Mouse (Mus musculus) urinary bladder, postnatal 36 days (tissue): ENCODE data around the gene Adra1d.

ENCODE experiments used
- DNase-seq, 2 experiments: peaks; one replicate each; pipeline ENCODE4 v3.0.0; 2022; ENCODE audit warnings: low spot score in 2 of 2, mixed read lengths in 1 of 2

Gene Adra1d

DNA sequence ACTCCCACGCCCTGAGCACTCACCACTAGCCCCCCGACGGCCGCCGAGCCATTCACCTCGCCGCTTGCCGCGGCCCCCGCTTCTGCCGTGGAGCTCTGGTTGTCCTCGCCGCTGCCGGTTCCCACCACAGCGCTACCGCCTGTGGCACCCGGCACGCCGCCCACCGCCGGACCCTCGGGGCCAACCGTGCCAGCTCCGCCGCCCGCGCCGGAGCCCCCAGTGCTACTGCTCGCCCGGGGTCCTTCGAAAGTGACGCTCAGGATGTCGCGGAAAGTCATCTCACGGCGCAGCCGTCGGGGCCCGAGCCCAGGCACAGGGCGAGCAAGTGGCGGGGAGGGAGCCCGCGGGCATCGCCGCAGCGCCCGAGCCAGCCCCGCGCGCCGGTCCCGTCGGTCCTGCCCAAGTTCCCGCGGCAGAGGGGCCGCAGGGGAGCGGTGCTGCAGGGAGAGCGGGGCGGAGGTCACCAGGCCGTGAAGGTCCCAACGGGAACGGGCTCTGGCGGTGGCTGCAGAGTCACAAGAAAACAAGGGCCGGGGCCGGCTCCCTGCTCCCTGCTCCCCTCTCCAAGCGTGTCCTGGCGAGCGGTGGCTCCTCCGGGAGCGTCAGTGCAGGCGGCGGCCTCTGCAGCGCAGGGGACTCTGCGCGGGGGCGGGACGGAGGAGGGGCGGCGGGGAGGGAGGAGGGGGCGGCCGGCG is at the start of gene Adra1d:
Gene Adra1d (minus strand): TSS at position 393 of the 695 bp plus-strand sequence.
- peak in 1 of 2 experiments; percentile 31 for DNase-seq

DNA sequence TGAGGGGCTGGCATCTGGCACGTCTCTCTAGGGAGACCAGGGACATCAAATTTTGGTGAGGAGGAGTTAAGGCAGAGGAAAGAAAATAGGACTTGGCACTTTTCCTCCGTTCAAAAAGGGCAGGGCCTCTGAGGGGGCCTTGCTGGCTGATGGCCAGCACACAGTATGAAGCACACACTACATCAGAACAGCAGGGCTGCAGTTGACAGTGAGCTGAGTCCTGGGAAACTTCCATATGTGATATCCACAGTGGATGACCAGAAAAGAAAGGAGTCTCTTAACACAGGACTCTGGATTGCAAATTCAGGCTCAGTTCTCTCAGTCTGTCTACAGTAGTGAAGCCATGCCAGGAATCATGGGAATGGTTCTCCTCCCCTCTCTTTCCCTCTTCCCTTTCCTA is 39.8 kb upstream of the Adra1d start:
- DNase-seq = no peak

DNA sequence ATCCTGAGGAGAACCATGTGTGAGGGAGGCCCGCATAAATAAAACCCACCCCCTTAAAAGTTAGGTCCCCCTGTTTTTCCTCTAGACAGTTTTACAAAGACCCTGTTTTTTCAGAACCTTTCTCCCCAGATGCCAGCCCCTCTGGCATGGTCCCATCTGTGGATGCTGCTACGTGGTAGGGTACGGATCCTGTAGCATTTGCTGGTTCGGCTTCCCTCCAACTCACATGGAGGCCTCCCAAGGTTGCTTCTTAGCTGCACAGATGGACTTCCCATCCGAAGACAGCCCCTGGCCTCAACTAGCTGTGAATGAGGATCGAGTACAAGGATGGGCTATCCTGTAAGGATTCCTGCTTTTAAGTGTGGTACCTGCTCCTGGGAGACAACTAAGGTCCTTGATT is 32.8 kb upstream of the Adra1d start:
- DNase-seq = no peak

DNA sequence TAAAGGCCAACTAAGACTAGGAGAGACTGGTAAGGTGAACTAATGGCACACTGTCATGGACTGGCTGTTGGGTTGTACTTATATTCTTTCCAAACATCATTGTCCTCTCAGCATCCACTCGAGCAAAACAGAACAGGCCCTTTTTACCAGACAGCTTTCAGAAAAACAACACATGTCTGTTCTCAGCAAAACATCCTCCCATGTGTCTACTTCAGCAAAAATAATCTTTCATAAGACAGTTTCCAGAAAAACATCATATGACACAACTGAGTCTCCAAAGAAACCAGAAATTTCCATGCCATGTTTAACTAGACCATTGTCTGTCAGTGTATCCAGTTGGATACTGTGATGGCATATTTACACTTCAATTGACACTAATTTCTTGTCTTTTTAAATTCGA is 25.4 kb upstream of the Adra1d start:
- no peak for DNase-seq

DNA sequence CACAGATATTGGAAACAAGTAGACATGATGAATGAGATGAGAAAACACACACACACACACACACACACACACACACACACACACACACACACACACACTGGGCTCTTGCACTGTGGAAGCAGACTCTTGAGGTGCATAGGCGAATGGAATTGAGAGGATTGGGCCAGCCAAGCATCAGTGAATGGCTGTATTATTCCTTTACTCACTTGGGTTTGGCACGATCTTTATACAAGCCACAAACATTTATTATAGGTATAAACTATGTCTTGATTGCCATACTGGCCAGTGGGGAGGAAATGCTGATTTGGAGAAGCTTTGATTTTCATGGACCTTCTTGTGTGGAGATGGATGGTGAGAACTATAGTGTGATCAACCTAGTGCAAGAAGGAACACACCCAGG is 19.4 kb upstream of the Adra1d start:
- no peak for DNase-seq

DNA sequence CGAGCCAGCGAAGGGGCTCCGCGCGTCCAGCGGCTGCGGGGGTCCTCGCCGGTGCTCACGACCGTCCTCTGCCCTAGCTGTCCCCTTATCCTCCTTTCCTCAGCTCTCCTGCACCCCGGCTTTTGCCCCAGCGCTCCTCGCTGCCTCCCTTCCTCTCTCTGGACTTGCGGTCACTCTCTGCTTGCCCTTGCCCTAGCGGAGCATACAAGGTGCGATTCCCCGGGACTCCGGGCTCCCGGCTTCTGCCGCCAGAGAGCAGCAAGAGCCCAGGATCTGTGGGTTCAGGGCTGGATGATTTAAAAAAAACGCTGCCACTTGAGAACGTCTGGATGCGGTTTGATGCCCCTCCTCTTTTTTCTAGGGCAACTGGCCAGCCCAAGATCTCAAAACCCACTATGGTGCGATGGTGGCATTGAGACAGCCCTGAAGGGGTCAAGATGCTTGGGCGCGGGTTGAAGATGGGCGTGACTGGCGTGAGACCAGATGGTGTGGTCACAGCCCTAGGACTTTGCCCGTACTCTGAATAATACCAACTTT is 571 bp upstream of the Adra1d start:
- peak; percentile 27 to 70 for DNase-seq

DNA sequence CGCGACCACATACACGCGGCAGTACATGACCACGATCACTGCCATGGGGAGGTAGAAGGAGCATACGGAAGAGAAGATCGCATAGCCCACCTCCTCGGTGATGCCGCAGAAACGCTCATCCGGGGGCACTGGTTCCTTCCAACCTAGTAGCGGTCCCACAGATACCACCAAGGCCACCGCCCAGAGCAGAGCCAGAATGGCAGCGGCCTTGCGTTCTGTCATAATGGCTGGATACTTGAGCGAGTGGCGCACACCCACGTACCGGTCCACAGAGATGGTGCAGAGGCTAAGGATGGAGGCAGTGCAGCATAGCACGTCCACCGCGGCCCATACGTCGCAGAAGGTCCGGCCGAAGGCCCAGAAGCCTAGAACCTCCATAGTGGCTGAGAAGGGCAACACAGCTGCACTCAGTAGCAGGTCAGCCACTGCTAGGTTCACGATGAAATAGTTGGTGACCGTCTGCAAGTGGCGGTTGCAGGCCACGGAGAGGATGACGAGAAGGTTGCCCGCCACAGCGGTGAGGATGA is 676 bp downstream of the Adra1d start:
- no peak for DNase-seq

DNA sequence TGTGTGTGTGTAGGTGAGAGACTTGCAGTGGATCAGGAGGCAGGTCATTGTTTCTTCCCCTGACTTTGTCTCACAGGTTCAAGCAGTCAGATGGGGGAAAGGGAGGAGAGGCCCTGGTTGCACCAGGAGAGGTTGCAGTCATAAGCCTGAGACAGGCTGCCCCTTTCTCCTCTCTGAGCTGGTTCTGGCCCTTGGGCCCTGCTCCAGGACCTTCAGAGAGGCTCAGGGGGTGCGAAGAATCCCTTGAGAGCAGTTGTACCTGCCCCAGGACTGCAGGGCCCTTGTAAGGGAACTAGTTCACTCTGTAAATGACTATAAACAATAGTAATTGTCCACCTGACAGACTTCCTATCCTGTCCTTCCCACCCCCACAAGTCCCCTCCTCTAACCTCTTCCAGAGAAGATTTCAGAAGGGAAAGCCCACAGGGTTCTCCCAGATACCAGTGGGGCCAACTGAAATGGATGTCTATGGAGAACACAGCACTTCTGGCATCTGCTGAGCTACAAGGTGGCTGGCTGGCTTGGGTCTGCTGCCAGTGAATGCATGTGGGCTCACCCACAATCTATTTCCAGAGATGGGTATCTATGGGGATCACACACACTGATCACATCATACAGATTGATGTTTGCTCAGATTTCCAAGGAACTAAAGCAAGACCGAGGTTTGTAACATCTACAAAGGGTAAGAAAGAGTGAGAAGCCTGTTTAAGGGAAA is 1.7 kb downstream of the Adra1d start:
- DNase-seq = no peak

DNA sequence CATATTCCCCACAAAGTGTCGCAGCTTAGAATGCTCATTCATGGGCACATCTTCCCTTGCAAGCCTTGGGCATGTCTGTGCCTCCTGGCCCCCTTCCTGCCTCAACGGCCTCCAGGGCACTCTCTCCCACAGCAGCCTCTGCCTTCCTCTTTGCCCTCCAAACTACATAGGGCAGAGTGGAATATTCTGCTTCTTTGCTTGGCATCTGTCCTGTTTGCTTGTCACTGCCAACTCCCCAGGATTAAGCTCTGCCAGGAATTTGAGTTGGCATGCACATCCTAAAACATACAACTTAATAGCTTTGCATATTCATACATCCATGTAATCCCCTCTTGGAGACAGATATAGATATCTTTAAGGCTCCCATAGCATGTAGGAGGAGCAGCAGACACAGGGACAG is 4.2 kb downstream of the Adra1d start:
- no peak for DNase-seq

DNA sequence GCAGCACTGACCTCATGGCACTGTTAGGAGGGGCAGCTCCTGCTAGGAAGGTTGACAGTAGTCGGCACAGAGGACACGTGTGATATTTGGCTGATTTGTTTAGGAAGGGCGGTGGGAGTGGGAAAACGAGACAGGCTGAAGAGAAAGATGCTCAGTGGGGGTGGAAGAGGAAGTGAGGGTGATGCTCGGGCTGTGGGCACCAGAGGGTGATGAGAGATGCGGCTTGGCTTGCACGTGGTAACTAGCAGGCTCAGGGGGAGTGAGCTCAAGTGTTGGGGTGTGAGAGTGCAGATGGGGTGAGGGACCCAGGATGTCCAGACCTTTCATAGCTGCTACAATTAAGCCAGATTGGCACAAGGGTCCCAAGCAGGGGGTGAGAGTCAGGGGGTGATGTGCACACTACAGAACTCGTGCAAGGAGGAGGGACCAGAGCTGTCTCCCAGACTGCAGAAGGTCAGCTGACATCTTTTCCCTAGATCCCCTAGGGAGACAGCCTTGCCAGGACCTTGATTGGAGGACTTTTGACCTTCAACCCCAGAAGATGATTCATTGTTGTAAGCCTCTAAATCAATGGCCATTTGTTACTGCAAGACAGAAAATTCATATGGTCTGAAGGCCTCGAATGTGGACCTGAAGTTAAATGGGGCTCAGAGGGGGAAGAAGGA is 9.2 kb downstream of the Adra1d start:
- DNase-seq = no peak

DNA sequence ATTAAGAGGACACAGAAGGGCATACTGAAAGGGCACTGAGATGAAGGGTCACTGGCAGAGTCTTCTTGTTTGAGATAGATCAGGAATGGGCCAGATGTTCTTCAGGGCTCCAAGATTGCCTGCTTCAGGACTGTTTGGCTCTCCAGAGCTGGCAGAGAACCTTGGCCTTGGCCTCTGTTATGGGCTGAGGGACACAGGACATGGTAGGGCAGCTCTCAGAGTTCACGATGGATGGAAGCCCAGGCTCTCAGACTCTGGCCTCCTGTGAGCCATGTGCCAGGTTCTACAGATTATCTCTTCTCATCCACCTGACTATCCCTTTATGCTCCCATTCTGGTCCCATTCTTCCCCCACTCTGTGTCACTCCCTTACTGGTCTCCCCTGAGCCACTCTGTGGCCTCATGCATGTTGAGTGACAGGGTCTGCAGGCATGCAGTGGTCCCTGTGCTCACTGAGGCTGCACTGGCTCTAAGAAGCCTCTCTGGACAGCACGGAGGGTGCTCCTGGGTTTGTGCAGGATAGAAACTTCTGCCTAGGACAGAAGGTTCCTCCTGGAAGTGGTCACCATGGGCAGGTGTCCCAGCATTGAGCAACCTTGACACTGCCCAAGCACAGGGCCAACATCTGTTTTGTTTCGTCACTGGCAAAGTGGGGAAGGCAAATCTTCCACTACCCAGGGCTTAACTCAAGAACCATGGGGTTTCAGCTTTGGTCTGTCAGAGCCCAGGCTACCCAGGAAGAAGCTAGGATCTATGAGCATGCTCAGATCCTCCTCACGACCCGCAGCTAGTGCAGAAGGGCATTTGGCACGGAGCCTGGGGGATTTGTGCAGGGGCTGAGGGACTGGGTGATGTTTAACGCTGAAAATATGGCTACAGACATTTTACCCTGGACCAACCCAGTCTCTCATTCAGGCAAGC is 10.1 kb downstream of the Adra1d start:
- peak in 1 of 2 experiments; percentile 34 for DNase-seq

DNA sequence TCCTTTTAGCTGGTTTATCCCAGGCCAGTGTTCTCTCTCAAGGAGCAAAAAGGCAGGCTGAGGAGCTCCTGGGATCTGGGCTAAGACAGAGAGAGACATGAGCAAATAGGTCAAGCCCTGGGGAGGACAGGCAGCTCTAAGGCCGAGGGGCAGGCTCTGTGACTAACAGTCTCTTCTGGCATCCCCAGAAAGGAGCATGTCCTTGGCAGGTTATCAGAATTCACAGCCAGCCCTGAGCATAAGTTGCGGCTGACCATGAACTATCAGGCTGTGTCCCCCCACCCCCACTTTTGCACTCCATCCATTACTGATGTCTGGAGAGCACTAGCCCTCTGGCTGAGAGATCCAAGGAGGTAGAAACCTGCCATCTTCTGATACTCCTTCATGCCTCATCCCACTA is 11.2 kb downstream of the Adra1d start:
- no peak for DNase-seq

DNA sequence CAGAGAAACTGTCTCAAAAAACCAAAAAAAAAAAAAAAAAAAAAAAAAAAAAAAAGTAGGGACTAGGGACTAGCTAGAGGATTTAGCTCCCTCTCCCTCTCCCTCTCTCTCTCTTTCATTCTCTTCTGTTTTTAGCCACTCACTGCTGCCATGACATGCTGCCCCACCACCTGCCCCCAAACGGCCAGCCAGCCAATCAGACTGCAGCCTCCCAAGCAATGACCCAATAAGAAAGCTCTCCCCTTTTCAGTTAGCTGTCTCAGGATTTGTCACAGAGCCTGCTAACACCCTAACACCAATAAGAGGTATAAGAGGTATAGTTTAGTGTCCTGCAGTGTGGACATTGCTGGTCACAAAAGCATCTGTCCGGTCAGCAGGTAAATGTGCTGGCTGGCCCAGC is 11.6 kb downstream of the Adra1d start:
- no peak for DNase-seq

DNA sequence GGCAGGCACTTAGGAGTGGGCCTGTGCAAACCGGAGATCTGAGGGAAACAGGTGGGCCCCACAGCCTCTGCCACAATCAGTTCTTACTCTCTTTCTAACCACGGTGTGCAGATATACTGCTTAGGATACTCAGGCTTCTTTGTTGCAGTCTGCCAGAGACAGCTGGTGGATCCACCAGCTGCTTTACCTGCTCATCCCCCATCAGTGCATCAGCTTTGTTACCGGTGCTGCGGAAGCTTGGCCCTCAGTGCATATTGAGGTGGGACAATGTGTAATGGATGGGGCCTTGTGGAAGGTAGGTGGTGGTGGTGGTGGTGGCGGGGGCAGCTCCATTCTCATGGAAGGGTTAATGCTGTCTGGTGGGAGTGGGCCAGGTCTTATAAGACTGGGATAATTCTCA is 13.0 kb downstream of the Adra1d start:
- no peak for DNase-seq

DNA sequence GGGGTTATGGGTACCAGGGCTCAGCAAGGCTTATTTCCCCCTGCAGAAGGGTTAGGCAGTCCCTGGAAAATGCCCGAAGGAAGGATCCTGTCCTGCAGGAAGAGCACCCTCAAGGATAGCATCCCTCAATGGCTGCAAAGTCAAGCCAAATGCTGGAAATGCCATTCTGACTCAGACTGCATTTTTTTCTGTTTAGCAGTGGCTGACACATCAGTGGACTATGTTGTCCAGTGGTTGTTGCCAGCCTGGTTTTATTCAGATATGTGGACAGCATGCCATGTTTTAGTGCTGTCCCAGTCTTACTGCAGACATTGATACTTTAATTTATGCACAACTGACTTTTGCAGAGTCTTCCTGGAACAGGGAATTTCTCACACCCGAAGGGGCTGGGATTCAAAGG is 13.8 kb downstream of the Adra1d start:
- DNase-seq = no peak

DNA sequence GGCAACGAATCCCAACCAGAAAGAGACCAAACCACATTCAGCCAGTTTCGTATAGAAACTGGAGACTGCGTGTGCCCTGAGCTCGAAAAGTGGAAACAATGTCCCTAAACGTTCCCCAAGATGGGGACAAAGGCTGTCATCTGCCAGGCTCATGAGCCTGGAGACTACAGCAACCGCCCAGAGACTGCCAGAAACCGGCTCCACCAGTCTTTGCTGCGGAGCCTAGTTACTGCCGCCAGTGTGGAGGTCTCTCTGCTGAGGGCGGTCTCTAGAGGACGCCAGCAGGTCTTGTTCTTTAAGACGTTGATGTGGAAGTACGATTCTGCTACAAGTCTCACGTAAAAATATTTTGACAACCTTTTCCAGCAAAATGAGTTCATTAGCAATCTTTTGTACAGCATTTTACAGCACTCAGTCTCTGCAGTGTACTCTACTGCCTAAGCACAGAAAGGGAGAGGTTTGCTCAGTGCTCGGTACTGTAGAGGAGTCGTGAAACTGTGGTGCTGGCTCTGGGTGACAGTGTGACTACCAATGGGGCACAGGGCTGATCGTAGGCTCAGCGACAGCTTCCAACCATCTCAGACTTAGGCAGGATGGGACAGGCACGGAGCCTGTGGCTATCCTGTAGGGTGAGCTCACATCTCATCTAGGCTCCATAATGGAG is 15.2 kb downstream of the Adra1d start:
- peak in 1 of 2 experiments; percentile 25 for DNase-seq

DNA sequence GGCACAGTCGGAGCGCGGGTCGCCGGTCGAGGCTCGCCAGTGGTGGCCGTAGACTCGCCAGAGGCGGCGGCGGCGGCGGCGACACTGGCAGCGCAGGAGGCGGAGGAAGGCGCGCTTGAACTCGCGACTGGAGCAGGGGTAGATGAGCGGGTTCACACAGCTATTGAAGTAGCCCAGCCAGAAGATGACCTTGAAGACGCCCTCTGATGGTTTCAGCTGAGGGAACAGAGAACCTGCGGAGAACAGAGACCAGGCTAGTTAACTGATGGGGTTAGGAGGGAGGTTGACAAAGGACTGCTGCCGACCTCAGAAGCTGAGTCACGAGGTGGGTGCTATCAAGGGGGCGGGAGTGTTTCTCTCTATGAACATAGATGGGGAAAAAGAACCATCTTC is 15.8 kb downstream of the Adra1d start:
- DNase-seq = no peak

DNA sequence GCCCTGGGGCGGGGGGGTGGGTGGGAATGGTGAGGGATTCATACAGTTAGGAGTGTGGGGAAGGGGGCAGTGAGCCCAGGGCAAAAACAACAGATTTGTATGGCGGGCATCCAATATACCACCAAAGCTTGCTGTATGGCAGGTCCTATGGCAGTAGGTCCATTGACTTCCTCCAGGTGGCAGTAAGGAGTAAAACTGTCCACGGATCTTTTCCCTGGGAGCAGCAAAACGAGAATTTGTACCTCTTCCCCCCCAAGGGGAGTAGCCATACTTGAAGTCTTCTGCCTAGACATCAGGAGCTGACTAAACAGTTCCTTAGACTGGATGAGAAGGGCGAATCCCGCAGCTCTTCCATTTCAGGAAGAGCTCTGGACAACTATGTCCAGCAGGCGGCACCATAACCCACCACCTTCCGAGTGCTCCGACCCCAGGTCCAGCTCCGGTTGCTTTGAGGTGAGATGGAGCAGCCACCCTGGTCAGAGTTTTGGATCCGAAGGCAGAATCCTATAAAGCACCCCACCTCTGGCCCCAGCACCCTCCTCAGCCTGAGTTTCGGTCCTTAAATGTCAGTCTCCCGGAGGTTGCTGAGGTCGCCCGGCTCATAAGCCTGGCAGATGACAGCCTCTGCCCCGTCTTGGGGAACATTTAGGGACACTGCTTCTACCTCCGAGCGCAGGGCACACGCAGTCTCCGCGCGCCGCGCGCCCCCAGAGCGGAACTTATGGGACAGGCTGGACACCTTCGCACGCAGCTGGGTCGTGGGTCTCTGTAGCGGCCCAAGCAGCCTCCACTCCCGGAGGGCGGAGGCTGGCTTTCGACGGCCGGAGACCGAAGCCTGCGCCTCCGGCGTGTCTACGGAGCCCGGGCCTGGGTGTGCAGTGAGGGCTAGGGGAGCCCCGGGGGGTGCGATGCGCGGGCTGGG is 16.4 kb downstream of the Adra1d start:
- peak; percentile 44 to 46 for DNase-seq

DNA sequence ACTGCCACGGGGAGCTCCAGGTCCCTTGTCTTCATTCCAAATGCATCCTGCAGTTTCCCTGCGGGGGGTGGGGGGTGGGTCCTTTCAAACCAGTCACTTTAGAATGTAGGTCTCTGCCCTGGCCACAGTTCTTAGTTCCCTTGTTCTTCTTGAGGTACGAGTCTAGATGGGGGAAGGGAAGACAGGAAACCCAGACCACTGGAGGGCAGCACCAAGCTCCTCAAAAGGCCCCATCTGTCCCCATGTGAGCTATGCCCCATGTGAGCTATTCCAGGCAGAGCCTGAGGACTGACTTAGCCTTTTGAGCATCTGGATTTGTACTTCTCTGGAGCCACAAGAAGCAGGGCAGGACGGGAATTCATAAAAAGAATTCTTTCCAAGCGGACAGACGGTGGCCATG is 19.6 kb downstream of the Adra1d start:
- DNase-seq = no peak

DNA sequence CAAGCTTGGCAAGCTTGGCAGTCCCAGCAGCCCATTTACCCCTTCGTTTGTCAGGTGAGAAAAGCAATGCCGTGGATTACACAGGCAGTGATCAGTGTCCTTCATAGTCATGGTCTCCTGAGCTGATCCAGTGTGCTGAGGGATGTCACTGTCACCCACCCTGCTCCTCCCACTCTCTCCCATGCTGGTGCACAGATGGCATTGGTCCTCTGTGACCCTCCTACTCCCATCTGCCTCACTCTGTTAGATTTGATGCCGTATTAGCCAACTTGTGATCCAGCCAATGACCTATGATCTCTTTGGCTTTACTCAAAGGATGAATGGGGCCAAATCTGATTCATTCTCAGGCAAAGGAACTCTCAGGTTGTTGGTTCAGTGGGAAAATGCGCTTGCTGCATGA is 20.4 kb downstream of the Adra1d start:
- no peak for DNase-seq
